Mouse (Mus musculus) frontal cortex, adult 2 months (tissue): ENCODE measurements at regions not wholly inside any gene's neighbourhood (a gene's known extent, or its start where the extent isn't known, plus 50 kb on each side); places are given as distances from the start of the nearest gene placed in this dataset.

ENCODE experiments used
- DNase-seq, 2 experiments: peaks; one replicate each; pipeline ENCODE4 v3.0.0; 2022; ENCODE audit warnings: low spot score in 1 of 2; ENCODE audit errors: extremely low spot score in 1 of 2

- no peak for DNase-seq
These were observed 144.8 kb upstream of the Htr1f start for GRCm38 (mm10) chr16:65250426-65250825.

GRCm38 (mm10) chr16:65247475-65247874 lies 141.8 kb upstream of the Htr1f start:
- DNase-seq = peak in 1 of 2 experiments; percentile 25

- DNase-seq = no peak
These were observed 128.8 kb upstream of the Htr1f start for GRCm38 (mm10) chr16:65234404-65234803.

- no peak for DNase-seq
These were observed 128.3 kb upstream of the Htr1f start for GRCm38 (mm10) chr16:65233964-65234363.

- DNase-seq = peak in 1 of 2 experiments; percentile 20
These were observed 113.8 kb upstream of the Htr1f start for GRCm38 (mm10) chr16:65219434-65219833.

- DNase-seq = peak in 1 of 2 experiments; percentile 25
These were observed 106.7 kb upstream of the Htr1f start for GRCm38 (mm10) chr16:65212367-65212766.

GRCm38 (mm10) chr16:65201329-65201728 lies 95.7 kb upstream of the Htr1f start:
- no peak for DNase-seq

- no peak for DNase-seq
These were observed 91.7 kb upstream of the Htr1f start for GRCm38 (mm10) chr16:65197203-65197844.

GRCm38 (mm10) chr16:65195761-65196160 lies 90.1 kb upstream of the Htr1f start:
- no peak for DNase-seq

GRCm38 (mm10) chr16:65191574-65192149 lies 86.0 kb upstream of the Htr1f start:
- no peak for DNase-seq

- no peak for DNase-seq
These were observed 68.9 kb upstream of the Htr1f start for GRCm38 (mm10) chr16:65174561-65174960.

- DNase-seq = no peak
These were observed 61.5 kb upstream of the Htr1f start for GRCm38 (mm10) chr16:65167151-65167550.

- DNase-seq = no peak
These were observed 57.1 kb upstream of the Htr1f start for GRCm38 (mm10) chr16:65162766-65163165.

- no peak for DNase-seq
These were observed 54.6 kb upstream of the Htr1f start for GRCm38 (mm10) chr16:65160286-65160685.

- no peak for DNase-seq
These were observed 49.9 kb upstream of the Htr1f start for GRCm38 (mm10) chr16:65155536-65155935.
